Mouse (Mus musculus) neutrophil, adult 5-6 weeks (primary cell): ENCODE results near the gene Nlgn1. TPM values are rescaled to one million over a fixed set of nuclear protein-coding genes. Genes with fewer than 3 reads are reported as not detected.

Source experiments
- ATAC-seq: fragments of 151-379, 151-347 bp; 2 replicates; pipeline ENCODE4 v1.8.0; 2017; ENCODE audit warnings: mild to moderate bottlenecking, moderate TSS enrichment; ENCODE audit not compliant: insufficient number of reproducible peaks, poor library complexity, low FRiP score, severe bottlenecking; ENCODE audit errors: extremely low read depth
- total RNA-seq: library from RNA; stranded (forward); fragments of 200-1000 nt; gene quantifications from 2 replicates; pipeline ENCODE4 v1.2.3, GENCODE M21; 2017

Nlgn1 gene
- total RNA-seq, 1 experiment from 2014 or later = not detected

GRCm38 (mm10) chr3:25903140-25903809 is 429.0 kb downstream of the Nlgn1 start:
- ATAC-seq = no peak

GRCm38 (mm10) chr3:25897456-25897855 is 434.8 kb downstream of the Nlgn1 start:
- no peak for ATAC-seq

- ATAC-seq = no peak
Measured at GRCm38 (mm10) chr3:25884797-25885196, 447.5 kb downstream of the Nlgn1 start.

GRCm38 (mm10) chr3:25869161-25869560 is 463.1 kb downstream of the Nlgn1 start:
- ATAC-seq = no peak

GRCm38 (mm10) chr3:25858384-25858783 is 473.9 kb downstream of the Nlgn1 start:
- ATAC-seq = no peak

GRCm38 (mm10) chr3:25844686-25845462 is 487.4 kb downstream of the Nlgn1 start:
- no peak for ATAC-seq

- no peak for ATAC-seq
Measured at GRCm38 (mm10) chr3:25830237-25830636, 502.0 kb downstream of the Nlgn1 start.

GRCm38 (mm10) chr3:25813368-25813767 is 518.9 kb downstream of the Nlgn1 start:
- ATAC-seq = no peak

GRCm38 (mm10) chr3:25807559-25807958 is 524.7 kb downstream of the Nlgn1 start:
- no peak for ATAC-seq

- no peak for ATAC-seq
Measured at GRCm38 (mm10) chr3:25781651-25782050, 550.6 kb downstream of the Nlgn1 start.

- no peak for ATAC-seq
Measured at GRCm38 (mm10) chr3:25775437-25775836, 556.8 kb downstream of the Nlgn1 start.

GRCm38 (mm10) chr3:25773908-25774307 is 558.4 kb downstream of the Nlgn1 start:
- ATAC-seq = no peak

GRCm38 (mm10) chr3:25773467-25773866 is 558.8 kb downstream of the Nlgn1 start:
- ATAC-seq = no peak

- no peak for ATAC-seq
Measured at GRCm38 (mm10) chr3:25763689-25764088, 568.6 kb downstream of the Nlgn1 start.

GRCm38 (mm10) chr3:25757813-25758212 is 574.4 kb downstream of the Nlgn1 start:
- ATAC-seq = no peak

- ATAC-seq = no peak
Measured at GRCm38 (mm10) chr3:25724111-25724510, 608.1 kb downstream of the Nlgn1 start.

GRCm38 (mm10) chr3:25721464-25721863 is 610.8 kb downstream of the Nlgn1 start:
- no peak for ATAC-seq

GRCm38 (mm10) chr3:25707380-25707779 is 624.9 kb downstream of the Nlgn1 start:
- ATAC-seq = no peak

- no peak for ATAC-seq
Measured at GRCm38 (mm10) chr3:25697231-25697630, 635.0 kb downstream of the Nlgn1 start.

GRCm38 (mm10) chr3:25688789-25689464 is 643.3 kb downstream of the Nlgn1 start:
- no peak for ATAC-seq
